Mouse (Mus musculus) C2C12 (cell line): Measurements from ENCODE around the gene Spag7.

Source experiments
- CTCF ChIP-seq: IDR thresholded peaks from one replicate; pipeline ENCODE4 v1.5.1; 2011; ENCODE audit not compliant: control insufficient read depth, insufficient read depth, insufficient read length
- MAX ChIP-seq: IDR thresholded peaks from one replicate; pipeline ENCODE4 v1.6.1; 2011; ENCODE audit warnings: mild to moderate bottlenecking, control low read depth
- USF1 ChIP-seq: IDR thresholded peaks from one replicate; pipeline ENCODE4 v1.6.1; 2011; ENCODE audit warnings: low read depth, mild to moderate bottlenecking, control low read depth, moderate library complexity

- TF ChIP-seq USF1 (no peak), CTCF (no peak), MAX (no peak)
Observed at GRCm38 (mm10) chr11:70652884-70653344, 16.3 kb downstream of the Spag7 start.
